Mouse (Mus musculus) brain, embryonic 18.5 days (tissue): ENCODE measurements at regions not wholly inside any gene's neighbourhood (a gene's known extent, or its start where the extent isn't known, plus 50 kb on each side); places are given as distances from the start of the nearest gene placed in this dataset.
A peak's percentile ranks its signal among the peaks of the same experiment; 100 is the strongest.

Experiments
- DNase-seq: peaks from one replicate; pipeline ENCODE4 v3.0.0-alpha.2; 2012; ENCODE audit warnings: low read depth, low spot score

DNA sequence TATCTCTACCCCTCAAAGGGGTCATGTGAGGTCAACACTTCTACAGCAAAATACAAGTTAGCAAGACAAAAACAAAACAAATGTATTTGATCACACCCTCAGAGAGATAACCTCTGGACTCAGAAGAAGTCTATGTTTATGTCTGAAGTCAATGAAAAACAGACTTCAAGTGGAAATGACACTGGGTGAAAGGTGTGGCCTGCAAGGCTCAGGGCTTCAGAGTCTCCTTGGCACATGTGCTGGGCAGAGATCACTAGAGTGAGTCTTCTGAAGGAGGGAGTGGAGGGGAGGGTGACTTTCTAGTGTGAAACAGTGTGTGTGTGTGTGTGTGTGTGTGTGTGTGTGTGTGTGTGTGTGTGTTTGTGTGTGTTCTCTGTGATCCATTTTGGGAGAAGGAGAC is 68.2 kb downstream of the Il12a start:
- no peak for DNase-seq

DNA sequence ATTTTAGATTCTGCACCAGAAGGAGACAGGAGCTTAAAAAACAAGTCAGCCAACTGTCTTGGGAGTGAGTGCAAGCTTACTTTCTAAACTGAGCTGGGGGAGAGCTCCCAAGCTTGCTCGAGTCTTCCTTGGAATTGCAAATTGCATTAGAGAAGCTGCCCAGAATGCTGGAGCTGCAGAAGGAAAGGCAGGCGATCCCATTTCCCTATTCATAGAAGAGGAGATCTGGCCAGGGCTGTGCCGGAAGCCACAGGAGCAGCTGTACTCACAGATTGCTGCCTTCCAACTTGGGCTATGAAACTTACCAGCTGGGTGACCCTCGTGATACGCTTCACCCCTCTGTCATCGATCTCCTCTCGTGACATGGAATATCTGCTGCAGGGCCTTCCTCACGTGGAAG is 68.9 kb downstream of the Il12a start:
- DNase-seq, result peak; percentile 56

DNA sequence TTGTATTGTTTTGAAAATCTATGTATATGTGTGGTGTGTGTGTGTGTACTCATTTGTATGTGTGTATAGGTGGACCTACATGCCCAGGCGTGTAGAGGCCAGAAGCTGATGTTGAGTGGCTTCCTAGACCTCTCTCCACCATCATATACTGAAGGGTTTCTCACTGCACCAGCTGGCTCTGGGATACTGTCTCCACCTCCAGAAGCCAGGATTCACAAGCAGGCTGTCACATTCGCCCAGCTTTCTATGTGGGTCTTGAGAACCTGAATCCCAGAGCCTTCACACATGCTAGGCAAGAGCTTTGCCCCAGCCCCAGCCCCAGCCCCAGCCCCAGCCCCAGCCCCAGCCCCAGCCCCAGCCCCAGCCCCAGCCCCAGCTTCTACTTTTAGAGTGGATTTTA is 70.4 kb downstream of the Il12a start:
- DNase-seq, result no peak

DNA sequence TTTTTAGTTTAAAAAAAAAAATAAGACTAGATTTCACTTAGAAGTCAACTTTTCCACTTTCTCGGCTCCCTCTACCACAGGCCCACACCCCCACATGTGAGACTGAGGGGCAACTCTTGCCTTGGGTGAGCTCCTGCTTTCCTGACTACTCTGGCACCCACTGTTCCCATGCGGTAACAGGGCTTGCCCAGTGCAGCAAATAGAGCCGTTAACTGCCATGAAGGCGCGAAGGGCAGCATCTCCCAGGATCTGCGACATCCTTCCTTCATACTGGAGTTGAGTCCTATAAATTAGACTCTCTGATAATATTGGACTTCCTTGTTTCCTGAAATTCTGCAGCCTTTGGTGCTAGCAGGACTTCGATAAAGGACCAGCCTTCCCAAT is 70.8 kb downstream of the Il12a start:
- DNase-seq, result no peak

DNA sequence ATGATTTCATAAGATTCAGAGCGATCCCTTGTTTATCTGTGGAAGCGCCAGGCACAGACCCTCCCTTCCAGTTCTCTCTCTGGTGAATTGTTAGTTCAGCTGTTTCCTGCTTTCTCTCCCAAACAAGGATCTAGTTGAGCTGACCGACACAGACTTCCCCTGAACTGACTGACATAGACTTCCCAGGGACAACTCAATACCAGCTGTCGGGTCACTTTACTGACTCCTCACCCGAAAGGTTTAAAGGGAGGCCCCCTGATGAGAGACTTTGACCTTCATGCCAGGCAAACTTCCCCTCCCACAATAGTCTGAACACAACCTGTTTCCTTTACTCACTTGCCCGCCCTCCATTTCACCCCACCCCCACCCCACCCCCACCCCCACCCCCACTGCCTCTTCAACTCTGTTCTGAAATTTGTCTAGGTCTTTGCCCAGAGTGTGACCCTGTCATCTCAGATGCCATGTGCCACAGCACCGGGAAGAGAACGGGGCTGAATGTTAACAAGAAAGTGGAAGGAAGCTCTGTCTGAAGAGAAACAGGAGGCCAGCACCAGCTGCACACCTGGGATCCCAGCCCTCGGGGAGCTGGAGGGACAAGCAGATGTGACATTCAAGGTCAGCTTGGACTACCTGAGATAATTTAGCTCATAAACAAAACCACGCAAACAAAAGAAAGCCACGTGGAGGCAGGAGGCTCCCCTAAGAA is 71.3 kb downstream of the Il12a start:
- no peak for DNase-seq

DNA sequence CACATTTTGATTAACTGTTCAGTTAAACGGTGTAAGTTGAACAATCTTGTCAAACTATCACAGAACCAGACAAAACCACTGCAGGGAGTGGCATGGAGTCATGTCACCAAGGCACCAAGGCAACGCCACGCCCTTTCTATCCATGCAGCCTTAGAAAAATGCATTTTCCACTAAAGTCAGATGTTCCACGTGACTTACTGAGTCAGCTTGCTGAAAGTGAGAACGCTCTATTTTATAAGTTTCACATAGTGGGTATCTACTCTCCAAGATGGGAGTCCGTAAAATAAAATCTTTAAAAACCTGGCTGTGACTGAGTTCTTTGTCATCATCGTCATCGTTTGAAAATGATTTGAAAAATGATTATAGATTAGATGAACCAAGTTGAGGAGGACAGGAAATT is 72.5 kb downstream of the Il12a start:
- no peak for DNase-seq

DNA sequence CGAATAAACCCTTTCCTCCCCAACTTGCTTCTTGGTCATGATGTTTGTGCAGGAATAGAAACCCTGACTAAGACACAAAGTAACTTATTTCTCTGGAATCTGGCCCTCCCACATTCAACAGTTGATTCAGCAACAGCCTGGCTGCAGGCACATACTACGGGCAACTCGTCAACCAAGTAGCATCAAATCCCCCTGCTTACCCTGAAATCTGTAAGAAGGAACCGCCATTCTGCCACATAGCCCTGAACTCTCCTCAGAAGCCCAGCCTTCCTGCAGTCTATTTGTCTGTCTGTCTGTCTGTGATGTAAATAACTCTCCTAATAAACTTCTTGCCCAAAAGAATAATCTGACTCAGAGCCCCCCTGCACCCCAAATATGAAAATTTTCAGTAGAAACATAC is 73.9 kb downstream of the Il12a start:
- no peak for DNase-seq

DNA sequence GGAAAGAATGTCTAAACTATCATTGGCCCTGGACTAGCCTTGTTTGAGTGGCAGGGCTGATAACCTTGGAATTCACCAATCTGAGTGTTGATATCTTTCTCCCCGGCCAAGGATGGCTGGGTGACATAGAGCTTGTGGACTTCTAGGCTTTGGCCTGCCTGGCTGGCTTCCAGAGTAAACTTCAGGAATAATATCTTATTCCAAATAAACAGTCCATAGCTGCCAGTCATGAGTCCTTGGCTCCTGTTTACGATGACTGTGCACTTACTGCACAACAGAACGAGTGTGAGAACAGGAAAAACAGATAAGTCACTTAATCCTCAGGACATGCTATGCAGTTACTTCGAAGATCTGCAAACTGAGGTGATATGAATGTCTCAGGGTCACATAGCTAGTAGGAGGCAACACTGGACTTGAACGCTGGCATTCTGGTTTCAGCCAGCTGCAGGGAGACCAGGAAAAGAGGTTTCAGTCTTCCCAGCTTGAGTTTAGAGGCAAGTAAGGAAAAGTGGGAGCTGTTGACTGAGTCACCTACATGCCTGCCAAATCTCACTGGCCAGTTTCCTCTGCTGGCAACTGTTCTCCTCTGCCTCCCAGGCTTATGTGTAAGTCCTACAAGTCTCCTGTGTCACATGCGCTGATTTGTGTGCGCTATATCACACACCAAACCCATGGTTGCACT is 74.6 kb downstream of the Il12a start:
- DNase-seq, result no peak

DNA sequence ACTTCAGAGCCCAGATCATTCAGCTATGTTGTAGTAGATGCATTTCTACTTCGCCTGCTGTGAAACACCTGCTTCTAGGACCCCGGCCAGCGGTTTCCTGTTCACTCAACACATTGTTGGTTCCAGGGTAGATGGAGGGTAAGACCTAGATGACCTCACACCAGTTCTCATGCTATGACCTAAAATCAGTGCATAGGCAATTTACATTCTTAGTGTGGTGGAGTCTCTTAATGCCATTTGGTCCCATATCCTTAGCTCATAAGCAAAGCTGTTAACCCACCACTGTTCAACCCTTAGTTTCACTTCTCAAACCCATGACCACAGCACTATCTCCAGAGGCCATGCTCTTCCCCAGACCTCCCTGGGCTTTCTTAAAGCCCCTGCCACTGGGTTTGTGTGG is 81.1 kb downstream of the Il12a start:
- no peak for DNase-seq

DNA sequence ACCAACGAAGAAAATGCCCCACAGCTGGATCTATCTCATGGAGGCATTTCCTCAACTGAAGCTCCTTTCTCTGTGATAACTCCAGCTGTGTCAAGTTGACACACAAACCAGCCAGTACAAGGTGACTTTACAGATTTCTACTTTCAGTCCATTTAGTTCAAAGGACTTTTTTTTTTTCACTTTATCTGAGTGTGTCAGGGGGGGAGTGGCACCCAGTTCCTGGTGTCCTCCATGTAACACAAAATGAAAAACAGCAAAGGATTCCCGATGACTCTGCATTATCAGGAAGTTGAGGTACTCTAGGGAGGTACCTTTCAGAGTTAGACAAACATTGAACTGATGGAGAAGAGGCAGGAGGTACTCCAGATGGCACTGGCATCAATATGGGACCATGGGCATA is 87.4 kb downstream of the Il12a start:
- DNase-seq, result no peak

DNA sequence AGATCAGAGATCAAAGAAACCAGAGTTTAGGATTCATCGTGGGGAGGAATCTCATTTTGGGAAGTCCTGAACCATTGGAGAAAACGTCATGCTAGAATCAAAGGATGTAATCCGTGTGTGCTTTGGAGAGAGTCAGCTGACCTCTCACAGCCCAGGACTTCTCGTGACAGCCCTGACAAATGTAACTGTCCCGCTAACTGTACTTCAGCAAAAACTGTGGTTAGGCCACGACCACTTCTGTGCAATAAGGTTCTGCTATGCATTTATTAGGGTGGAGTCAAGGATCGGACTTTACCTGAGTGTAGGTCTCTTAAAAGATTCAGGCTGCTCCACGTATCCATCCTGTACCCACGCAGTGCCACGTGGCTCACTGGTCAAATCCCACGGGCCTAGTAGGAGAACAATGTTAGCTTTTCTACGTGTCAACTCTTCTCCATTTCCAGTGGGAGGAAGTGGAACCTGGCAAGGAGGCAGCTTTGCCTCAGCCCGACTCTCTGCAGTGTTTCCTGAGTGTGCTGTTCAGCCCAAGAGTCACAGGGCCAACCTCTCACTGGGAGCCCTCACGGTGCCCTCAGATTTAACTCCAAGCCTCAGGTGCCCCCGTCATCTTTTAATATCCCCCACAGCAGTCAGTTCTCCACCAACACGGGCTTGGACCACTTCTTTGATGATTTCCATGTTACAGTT is 88.1 kb downstream of the Il12a start:
- DNase-seq, result no peak

DNA sequence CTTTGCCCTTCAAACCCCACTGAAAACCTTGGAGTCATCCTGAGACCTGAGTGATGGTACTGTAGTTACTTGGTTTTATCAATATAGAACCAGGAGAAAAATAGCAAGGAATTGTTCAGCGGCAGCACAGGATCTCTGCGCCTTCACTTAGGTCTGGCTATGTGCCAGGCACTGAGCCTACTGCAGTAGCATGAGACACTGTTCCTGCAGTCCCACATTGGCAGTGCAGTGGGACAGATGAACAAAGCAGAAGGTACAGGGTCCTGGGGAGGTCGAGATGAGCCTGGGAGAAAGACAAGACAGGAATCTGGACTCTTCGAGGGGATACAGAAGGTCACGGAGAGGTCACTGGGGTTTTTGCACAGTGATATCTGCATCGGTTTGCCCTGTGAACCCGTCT is 88.5 kb upstream of the 1110032F04Rik start:
- no peak for DNase-seq

DNA sequence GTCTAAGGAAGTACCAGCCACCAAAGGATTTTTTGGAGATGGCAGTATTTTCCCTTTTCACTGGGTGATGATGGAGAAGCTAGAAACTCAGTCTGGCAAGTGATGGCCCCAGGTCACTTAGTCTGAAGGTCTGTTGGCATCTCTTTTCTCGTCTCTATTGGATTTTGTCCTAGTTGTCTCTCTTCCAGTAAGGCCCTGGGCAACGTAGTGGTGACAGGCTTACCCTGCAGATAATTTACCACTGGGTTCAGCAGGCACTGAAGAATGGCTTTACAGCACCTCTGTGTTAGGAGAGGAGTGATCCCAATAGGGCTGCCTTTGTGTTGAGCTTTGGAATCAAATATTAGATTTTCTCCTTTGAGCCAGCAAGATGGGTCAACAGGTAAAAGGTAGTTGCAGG is 87.9 kb upstream of the 1110032F04Rik start:
- no peak for DNase-seq

DNA sequence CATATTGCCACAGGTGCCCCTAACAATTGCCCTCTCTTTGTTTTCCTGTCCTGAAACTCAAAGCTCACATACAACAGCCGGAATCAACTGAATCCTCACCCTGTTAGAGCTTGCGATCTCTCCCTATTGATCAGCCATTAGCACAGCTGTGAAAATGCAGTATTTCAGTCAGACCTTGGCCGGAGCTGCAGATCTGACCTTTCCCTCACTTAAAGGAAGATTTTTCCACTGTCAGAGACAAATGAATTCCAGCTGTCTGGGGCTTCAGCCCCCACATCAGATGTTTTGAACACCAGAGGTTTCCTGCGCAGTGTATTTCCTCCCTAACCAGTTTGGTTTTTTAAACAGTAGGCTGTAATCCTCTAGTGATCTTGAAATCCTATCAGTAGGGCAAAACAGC is 87.0 kb upstream of the 1110032F04Rik start:
- DNase-seq, result no peak

DNA sequence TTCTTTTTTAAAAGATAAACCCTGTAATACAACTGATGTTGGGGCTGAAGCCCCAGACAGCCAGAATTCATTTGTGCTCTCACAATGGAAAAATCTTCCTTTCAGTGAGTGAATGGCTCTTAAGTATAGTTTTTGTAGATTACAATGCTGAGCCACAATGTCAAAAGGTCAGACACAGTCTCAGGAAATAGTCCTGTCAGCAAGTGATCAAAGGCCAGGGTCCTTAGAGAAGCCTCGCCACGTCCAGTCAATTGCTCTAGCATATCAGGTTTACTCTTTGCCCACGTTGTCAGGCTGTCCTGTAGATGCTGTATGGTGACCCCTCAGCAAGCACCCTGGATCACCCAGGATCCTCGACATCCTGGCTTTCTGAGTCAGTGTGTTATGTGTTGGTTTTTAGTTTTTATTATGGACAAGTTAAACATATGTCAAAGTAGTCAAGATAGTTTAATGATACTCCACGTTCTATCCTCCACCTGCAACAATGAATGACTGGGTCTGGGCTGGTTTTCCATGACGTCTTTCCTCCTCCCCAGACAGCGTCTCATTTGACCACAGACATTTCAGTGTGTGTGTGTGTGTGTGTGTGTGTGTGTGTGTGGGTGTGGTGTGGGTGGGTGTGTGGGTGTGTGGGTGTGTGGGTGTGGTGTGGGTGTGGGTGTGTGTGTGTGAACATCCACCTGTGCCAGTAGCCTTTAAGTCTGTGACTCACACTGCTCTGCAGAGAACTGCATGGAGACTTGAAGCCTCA is 85.5 kb upstream of the 1110032F04Rik start:
- DNase-seq, result no peak

DNA sequence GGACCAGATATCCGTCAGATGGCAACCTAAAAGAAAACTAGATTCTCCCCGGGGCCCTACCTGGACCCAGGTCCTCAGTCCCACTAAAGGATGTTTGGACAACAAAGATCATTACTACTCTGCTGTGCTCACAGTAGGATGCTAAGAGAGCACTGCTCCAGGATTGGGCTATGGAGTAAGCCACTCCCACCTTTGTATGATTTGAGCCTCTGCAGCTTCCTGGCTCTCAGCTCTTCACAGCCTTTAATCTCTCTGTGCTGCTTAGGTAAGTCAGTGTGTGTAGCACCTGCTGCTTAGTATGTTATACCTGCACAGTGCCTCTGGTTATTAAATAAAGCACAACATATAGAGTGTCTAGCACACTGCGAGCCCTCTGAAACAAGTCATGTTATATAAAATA is 82.6 kb upstream of the 1110032F04Rik start:
- no peak for DNase-seq

DNA sequence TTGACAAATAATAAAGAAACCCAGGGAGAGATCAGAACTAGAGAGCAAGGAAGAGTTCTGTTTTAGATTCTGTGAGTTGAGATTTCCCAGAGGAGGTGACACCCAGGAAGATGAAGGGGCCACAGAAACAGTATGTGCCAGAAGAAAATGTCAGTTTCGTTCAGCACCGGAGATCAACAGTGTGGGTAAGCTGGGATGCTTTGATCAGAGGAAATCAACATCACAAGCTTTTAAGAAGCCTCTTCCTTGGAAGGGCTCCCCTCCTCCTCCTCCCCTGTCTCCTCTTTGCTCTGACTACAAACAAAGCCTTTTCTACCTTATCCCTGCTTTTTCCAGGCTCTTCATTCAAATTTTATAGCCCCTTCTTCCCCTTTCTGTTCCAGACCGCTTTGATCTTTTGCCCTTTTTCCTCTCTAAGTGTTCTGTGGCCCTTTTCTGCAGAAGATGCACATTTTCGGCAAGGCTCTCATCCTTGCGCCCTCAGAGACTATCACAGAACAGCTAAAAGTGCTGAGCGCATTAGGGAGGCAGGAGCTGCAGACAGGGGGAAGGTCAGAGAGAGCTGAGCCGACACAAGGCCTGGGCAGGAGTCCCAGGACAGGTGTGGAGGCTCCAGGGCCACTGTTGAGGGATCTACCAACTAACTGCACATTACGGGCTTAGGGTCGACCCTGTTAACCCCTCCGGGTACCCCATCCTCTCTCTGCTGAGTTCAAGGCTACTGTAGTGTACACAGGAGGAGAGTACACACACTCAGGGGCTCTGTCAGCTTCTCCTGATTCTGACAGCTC is 81.8 kb upstream of the 1110032F04Rik start:
- no peak for DNase-seq

DNA sequence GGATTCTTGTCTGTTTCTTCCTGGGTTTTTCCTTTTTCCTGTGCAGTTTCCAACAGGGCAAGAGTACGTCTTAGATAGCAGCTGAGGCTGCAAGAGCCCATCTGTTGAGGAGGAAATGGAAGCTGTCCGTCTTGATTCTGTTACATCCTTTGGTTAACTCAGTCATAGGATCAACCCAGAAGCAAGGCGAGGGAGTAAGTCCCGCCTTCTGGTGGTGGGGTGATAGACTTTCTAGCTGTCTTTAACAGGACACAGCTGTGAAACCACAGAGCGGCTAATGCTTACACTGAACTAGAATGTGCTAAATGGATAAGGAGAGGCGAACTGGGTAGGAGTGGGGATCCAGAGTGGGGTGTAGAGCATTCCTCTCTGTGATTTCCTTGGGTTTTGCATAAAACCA is 79.9 kb upstream of the 1110032F04Rik start:
- no peak for DNase-seq

DNA sequence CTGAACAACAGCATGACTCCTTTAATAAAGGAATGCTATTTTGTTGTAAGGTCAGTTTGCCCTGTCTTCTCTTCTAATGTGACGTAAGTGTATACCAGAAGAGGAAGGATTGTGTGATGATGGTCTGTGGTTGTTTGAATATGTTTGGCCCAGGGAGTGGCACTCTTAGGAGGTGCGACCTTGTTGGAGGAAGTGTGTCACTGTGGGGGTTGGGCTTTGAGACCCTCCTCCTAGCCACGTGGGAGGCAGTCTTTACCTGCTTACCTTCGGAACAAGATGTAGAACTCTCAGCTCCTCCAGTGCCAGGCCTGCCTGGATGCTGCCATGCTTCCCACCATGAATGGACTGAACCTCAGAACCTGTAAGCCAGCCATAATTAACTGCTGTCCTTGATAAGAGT is 78.9 kb upstream of the 1110032F04Rik start:
- no peak for DNase-seq

DNA sequence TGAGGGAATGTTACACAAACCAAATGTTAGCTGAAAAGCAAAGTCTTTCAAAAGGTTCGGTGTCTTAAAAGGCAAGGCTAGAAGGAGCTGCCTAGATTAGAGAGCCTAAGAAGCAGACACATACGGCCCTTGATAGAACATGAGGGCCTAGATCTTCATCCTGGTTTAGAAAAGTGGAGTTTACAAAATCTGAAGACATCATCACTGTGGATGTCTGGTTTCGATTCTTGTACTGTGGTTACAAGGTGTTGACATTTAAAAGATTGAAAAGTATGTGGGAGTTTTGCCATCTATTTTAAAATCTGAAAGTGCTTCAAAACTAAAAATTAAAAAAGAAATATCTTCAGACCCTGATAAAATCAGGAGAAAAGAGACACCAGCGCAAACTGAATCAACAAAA is 76.5 kb upstream of the 1110032F04Rik start:
- no peak for DNase-seq

DNA sequence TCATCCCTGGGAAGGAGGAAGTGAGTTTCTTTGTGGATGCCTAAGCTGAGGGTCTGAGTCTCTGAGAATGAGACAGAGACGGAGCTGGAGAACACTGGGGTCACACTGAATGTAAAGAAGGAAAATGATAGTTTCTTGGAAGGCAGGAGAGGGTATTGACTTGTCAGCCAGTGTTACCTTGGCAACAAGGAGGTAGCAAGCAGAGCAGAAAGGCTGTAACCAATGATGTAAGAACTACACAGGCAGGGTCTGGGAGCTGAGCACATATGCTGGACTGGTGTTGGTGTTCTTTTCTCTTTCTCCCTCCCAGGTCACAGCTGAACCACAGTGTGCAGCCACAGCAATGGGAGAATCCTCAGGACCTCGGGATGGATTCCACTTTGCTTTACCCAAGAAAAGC is 75.5 kb upstream of the 1110032F04Rik start:
- peak; percentile 16 for DNase-seq
